Mouse (Mus musculus) WW6 (cell line): ENCODE data around the gene Kcnj10.

Experiments
- DNase-seq: peaks from one replicate; pipeline ENCODE4 v3.0.0-alpha.2; 2013; ENCODE audit warnings: low read depth, low spot score

Kcnj10 gene

GRCm38 (mm10) chr1:172376758-172377458 lies 35.9 kb downstream of the Kcnj10 start:
- DNase-seq: no peak

GRCm38 (mm10) chr1:172380066-172380465 lies 39.1 kb downstream of the Kcnj10 start:
- DNase-seq: no peak

DNA sequence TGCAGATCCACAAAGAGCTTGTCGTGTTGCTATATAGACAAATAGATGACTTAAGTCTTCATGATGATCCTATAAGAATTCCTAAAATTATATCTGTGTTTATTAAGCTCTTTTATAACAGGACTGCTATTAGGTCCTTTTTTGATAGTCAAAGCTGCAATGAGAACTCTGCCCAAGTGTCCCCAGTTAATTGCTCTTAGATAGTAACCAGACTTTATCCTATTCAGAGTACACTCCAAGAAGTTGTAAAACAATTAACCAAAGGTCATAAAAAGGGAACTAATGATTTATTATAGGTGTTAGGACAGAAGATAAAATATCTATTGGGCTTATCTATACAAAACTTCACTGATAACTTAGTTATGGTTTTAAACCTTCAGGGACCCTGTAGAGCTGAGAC lies 41.1 kb downstream of the Kcnj10 start:
- no peak for DNase-seq

- DNase-seq: no peak
Measured at GRCm38 (mm10) chr1:172387246-172387645, 46.2 kb downstream of the Kcnj10 start.

- no peak for DNase-seq
Measured at GRCm38 (mm10) chr1:172390769-172391168, 49.8 kb downstream of the Kcnj10 start.

GRCm38 (mm10) chr1:172391807-172392581 lies 51.0 kb downstream of the Kcnj10 start:
- no peak for DNase-seq

DNA sequence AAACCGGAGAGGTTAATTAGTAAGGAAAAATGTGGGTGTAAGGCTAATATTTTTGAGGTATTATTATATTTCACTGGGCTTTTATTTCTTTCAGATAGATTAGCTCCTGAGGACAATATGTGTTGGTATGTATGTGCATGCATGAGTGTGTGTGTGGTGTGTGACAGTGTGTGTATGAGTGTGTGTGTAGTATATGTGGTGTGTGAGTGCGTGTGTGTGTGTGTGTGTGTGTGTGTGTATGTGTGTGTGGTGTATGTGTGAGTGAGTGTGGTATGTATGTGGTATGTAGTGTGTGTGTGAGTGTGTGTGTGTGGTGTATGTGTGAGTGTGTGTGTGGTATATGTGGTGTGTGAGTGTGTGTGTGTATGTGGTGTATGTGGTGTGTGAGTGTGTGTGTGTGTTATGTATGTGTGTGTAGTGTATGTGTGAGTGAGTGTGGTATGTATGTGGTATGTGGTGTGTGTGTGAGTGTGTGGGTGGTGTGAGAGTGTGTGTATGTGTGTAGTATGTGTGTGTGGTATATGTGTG lies 51.7 kb downstream of the Kcnj10 start:
- DNase-seq: no peak

- no peak for DNase-seq
Measured at GRCm38 (mm10) chr1:172393739-172394138, 52.7 kb downstream of the Kcnj10 start.

GRCm38 (mm10) chr1:172396996-172397752 lies 56.2 kb downstream of the Kcnj10 start:
- DNase-seq: no peak

DNA sequence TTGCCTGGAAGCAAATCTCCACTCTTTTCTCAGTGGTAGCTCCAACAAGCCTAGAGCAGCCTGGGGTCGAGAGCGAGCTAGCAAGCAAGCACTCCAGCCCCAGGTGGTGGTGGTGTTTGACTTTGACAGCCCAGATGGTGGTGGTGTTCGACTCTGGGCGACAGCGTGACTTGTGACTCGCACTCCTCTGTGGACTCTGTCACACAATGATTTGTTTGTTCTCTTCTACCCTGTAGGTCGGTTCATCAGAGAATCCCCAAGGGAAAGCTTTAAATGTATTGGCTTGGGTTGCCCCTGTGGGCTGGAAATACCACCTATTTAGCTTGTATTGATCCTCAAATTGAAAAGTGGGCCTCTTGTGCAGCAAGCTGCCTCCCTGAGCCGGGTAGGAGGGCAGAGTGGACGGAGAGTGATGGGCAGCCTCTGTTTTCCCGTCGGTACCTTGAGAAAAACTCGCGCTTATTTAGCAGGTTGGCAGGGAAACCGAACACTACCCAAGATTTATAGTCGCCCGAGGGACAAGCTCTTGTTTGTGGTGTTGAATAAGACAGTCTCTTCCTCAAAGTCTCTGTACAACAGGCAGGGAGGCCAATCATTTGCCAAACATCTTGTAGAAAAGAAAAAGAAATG lies 65.2 kb downstream of the Kcnj10 start:
- DNase-seq: no peak

- no peak for DNase-seq
Measured at GRCm38 (mm10) chr1:172408996-172409395, 68.0 kb downstream of the Kcnj10 start.

GRCm38 (mm10) chr1:172409431-172409830 lies 68.4 kb downstream of the Kcnj10 start:
- no peak for DNase-seq

DNA sequence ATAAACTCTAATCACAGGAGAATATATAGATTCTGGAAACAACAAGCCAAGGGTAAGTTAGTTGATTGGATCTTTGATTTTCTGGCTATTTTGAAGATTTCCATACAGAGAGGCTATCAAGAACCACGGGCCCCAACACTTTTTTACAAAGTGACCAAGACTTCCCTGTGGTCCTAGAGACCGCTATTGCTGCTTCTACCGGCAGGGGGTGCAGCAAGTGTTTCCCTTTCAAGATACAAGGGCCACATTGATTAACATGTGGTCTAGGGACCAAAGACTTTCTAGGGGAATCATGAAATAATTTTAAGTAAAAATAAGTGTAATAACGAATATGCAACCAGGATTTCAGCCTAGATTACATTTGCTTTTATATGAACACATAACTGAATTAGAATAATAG lies 69.8 kb downstream of the Kcnj10 start:
- DNase-seq: no peak

DNA sequence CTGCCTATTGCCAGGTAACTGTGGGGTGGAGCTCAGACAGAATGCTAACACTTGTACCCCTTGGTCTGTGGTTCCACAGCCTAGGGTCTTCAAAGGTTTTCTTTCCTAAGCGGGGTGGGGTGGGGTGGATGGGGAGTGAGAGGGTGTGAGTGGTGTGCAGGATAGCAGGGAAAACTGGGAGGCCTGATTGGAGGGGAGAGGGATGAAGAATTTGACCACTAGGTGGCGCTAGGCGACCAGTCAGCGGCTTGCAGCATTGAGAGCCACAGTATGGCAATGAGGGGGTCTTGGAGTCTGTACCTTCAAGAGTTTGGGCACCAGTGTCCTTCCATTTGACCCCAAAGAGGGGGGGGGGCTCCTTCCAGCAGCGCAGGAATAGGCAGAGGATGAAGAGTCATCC lies 71.2 kb downstream of the Kcnj10 start:
- DNase-seq: peak; percentile 31

- no peak for DNase-seq
Measured at GRCm38 (mm10) chr1:172413491-172414230, 72.7 kb downstream of the Kcnj10 start.

DNA sequence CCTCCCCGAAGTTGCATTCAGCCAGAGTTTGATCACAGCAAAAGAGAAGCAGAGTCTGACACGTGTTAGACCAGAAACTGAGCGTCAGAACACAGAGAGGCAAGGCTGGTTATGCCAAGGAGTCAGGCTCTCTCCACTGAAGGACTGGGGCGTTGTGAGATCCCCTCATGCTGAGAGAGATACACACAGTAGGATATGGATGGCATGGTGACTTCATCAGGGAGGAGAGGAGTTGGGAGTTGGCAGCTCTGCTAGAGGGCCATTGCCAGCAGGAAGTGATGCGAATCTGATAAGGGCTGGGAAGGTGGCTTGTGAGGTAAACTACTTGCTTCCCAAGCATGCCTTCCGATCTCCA lies 73.2 kb downstream of the Kcnj10 start:
- no peak for DNase-seq

DNA sequence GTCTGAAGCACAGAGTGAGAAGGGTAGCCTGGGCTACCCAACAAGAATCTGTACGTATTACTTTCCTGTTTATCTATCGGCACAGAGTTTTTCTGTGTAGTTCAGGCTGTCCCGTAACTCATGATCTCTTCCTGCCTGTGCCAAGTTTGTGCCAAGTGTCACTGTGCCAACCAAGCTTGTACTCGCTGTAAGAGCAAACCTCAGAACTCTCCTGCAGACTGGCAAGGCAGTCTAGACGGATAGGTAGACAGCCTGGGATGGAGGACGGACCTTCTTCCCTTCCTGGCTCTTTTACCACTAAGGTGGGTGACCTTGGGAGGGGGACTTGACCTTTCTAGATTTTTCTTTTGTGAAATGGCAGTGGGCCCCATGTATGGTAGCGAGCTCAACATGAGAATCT lies 74.1 kb downstream of the Kcnj10 start:
- DNase-seq: no peak

- DNase-seq: peak; percentile 24
Measured at GRCm38 (mm10) chr1:172418173-172418572, 77.2 kb downstream of the Kcnj10 start.

DNA sequence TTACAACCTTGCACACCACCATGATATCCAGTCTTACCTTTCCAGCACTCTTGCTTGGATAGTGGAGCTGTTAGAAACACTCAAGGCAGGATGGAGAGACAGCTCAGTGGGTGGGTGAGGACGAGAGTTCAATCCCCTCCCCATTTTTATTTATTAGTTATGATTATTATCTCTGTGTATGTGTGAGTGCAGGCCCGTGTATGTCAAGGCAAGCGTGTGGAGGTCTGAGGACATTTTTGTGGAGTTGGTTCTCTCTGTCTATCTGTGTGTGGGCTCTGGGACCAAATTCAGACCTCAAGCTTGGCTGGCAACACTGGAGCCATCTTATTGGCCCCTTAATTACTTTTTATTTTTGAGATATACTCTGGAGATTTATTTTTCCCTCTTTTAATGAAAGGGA lies 77.6 kb downstream of the Kcnj10 start:
- DNase-seq: no peak

- DNase-seq: no peak
Measured at GRCm38 (mm10) chr1:172420181-172420580, 79.2 kb downstream of the Kcnj10 start.

GRCm38 (mm10) chr1:172423393-172423792 lies 82.4 kb downstream of the Kcnj10 start:
- DNase-seq: no peak
